Mouse (Mus musculus): ENCODE data around the gene Vps26a.
"Not testable (repeated sequence)": the region's sequence is repeated elsewhere in the genome, so short reads cannot be mapped to it uniquely, and the experiment has no call there.

The Vps26a gene

DNA sequence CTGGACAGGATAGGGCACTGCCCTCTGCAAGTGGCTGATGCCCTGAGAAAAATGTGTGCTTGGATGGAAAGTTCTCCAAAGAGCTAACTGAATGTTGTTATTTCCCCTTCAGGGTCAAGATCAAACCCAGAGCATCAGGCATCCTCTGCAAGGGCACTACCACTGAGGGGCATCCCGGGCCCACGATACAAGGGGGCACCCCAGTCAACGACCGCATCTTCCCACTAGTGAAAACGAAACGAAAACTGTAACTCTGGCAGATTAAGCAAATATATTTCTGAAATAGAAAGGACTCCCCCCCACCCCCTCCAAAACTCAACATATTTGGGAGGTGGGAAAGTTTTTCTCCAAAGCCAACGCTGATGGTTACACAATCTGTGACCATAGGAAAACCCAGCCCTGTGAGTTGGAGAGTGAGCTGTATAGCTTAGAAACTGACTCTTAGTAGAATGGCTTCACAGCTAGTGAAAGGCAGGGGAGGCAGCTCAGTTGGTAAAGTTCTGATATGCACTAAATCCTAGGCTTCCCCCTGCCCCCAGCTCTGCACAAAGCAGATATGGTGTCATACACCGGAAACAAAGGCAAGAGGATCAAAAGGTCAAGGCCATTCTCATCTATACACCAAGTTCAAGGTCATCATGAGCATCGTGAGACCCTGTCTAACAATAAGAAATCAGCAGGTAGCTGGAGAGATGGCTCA, 14.5 kb upstream of the Vps26a start:
- peak in 1 of 2 experiments; percentile 46 for DNase-seq (ENCODE audit: low spot score in 2 of 2)

DNA sequence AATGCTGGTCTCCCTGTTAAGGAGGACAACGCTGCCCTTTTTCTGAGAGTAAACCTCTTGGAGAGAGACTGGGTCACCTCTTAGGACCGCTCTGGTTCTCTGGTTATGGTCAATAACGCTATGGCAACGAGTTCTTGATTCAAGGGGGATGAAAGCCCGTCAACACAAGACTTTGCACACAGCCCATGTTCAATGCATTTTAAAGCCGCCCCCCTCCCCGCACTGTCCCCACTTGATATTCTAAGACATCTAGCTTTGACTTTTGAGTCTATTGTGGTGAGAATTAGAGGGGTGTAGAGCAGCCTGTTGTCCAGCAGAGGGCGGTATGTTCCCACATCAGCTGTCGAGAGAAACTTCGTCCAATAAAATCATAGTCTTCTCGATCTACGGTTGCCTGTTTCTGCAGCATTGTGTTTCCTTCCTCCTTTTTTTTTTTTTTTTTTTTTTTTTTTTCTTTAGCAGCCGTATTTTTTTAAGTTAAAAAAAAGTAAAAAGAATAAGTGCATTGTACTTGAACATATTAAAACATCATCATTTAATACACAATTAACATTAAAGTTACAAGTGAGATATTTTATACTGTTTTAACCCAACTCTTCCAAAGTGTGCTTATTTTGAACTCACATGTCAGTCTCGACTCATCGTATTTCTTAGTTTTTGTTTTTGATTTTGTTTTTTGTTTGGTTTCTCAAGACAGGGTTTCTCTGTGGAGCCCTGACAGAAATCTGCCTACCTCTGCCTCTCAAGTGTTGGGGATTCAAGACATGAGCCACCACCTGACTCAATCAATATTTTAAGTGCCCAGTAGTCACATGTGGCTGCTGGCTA, 13.7 kb upstream of the Vps26a start:
- DNase-seq (ENCODE audit: low spot score in 2 of 2): peak; percentile 57 to 80

- DNase-seq (ENCODE audit: low spot score in 2 of 2): not testable (repeated sequence)
Observed at GRCm38 (mm10) chr10:62491681-62492080, 5.1 kb upstream of the Vps26a start.

DNA sequence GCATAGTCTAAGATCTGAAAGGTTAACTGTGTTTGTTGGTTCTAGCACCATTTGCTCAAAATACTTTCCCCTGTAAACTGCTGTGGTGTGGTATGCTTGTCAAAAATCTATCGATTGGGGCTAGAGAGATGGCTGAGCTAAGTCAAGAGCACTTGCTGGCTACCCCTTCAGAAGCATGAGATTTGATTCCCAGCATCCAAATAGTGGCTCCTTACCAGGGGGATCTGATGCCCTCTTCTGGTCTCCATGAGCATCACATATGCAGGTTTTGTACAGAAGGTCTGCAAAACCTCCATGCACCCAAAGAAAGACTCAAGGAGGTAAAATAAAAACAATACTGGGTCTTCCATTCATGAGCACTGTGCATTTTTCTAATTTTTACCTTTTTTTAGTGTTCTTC, 1.7 kb upstream of the Vps26a start:
- peak in 1 of 2 experiments; percentile 42 for DNase-seq (ENCODE audit: low spot score in 2 of 2)

- DNase-seq (ENCODE audit: low spot score in 2 of 2): no peak
Observed at GRCm38 (mm10) chr10:62485878-62486582, 575 bp downstream of the Vps26a start.

- DNase-seq (ENCODE audit: low spot score in 2 of 2): no peak
Observed at GRCm38 (mm10) chr10:62481108-62481852, 5.3 kb downstream of the Vps26a start.

GRCm38 (mm10) chr10:62476980-62477379, 9.6 kb downstream of the Vps26a start:
- no peak for DNase-seq (ENCODE audit: low spot score in 2 of 2)

DNA sequence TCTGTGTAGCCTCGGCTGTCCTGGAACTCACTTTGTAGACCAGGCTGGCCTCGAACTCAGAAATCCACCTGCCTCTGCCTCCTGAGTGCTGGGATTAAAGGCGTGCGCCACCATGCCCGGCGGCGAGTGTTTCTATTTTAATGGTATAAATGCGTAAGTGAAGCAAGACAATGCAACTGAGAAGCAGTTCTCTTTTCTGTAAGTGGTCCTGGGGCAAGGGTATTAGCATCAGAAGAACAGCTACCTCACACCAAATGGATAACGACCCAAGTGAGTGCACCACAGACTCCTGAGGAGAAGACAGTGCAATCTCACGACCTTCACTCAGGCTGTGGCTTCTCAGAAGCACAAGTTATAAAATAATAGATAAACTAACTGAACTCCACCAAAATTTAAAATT, 11.7 kb downstream of the Vps26a start:
- DNase-seq (ENCODE audit: low spot score in 2 of 2): no peak

- DNase-seq (ENCODE audit: low spot score in 2 of 2): no peak
Observed at GRCm38 (mm10) chr10:62471105-62471504, 15.5 kb downstream of the Vps26a start.

GRCm38 (mm10) chr10:62469736-62470135, 16.9 kb downstream of the Vps26a start:
- DNase-seq (ENCODE audit: low spot score in 2 of 2): no peak

- no peak for DNase-seq (ENCODE audit: low spot score in 2 of 2)
Observed at GRCm38 (mm10) chr10:62461321-62461720, 25.3 kb downstream of the Vps26a start.

- DNase-seq (ENCODE audit: low spot score in 2 of 2): not testable (repeated sequence)
Observed at GRCm38 (mm10) chr10:62452001-62452400, 34.6 kb downstream of the Vps26a start.

DNA sequence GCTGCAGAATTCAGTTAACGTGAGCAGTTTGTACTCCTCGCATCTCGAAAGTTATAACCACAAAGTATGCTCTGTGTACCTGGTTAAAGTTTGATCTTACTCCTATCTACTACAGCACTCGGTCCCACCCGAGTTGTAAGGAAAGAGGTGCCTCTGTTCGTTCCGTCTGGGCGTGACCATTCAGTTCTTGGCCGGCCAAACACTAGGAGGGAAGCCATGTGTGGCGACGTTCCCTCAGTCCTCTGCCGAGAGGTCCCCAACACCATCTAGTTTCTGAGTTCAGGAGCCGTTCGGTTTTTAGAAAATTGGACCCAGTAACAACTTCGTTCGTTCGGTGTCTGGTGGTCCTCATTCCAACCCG, 36.3 kb downstream of the Vps26a start:
- DNase-seq (ENCODE audit: low spot score in 2 of 2): no peak

- peak; percentile 72 to 89 for DNase-seq (ENCODE audit: low spot score in 2 of 2)
Observed at GRCm38 (mm10) chr10:62449364-62450279, 37.0 kb downstream of the Vps26a start, which contains the start of the genes 4930507D05Rik and Supv3l1. Gene 4930507D05Rik (plus strand): TSS chr10:62449489. Gene Supv3l1 (minus strand): TSS chr10:62449738.

DNA sequence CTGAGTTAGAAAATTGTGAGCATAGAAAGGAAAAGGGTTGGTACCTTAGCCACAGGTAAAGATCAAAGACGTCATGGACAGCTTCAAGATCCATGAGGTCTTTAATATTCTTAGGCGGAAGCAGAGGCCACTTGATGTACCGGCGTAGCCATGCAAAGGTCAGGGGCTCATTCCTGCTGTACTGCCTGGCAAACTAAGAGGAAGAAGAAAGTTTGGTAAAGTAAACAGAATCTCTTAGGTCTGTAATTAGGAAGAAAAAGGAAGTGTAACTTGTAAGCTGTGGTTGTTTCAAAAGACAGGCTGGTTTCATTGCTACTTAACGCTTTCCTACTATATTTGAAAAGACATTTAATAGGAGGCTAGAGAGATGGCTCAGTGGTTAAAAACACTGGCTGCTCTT, 56.2 kb downstream of the Vps26a start:
- no peak for DNase-seq (ENCODE audit: low spot score in 2 of 2)

DNA sequence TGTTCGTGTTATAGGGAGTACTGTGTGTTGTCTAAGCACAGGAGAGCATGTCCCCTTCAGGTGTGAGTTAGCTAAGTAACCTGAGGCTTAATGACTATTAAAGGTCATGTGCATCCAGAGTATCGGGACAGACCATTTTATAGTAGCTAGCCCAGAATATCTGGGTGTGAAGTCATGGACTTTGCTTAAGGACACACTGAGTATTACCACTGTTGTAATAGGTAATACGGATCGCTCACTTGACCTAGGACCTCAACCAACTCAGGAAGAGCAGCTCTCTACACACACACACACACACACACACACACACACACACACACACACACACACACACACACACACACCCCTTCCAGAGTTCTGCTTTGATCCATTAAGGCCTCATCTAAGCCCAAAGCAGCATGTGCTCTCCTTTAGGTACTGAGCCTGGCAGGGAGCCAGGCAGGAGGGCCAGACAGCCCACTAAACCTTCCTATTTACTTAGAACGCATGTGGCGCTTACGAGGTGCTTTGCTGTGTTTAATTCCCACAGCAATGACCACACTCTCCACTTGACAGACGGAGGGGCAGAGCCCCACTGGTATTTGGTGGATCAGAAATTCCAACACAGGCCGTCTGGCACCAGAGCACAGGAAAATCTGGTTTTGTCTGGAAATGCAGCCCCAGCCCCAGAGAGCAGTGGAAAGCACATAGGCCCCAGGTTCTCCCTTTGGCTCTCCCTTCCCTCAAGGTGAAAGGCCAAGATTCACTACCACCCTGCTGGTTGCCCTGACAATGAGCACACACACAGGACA, 61.3 kb downstream of the Vps26a start:
- DNase-seq (ENCODE audit: low spot score in 2 of 2): no peak

GRCm38 (mm10) chr10:62422255-62422654, 64.3 kb downstream of the Vps26a start, which contains the start of gene Hkdc1:
Gene Hkdc1 (minus strand): TSS chr10:62422491.
- DNase-seq (ENCODE audit: low spot score in 2 of 2): no peak

- DNase-seq (ENCODE audit: low spot score in 2 of 2): no peak
Observed at GRCm38 (mm10) chr10:62421127-62421526, 65.5 kb downstream of the Vps26a start.

- no peak for DNase-seq (ENCODE audit: low spot score in 2 of 2)
Observed at GRCm38 (mm10) chr10:62420399-62420798, 66.2 kb downstream of the Vps26a start.

DNA sequence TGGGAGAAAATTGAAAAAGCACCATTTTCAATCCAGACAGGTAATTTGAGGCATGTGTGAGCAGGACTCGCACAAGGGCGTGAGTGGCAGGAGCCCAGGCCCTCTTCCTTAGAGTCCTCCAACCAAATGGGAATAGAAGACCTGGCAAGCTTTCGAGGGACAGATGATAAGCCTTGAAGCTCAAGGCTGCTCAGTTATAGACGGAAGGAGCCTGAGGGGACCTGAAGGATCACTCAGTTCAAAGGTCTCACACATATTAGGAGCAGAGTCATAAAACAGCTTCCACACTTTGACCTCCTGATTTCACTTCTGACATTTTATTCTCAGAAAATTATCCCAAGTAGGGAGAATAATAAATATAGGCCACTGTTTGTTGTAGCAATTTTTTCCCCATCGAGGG, 67.2 kb downstream of the Vps26a start:
- DNase-seq (ENCODE audit: low spot score in 2 of 2): no peak

All from thymus, postnatal 10 days (tissue).